Mouse (Mus musculus): ENCODE measurements at regions not wholly inside any gene's neighbourhood (a gene's known extent, or its start where the extent isn't known, plus 50 kb on each side); places are given as distances from the start of the nearest gene placed in this dataset.

GRCm38 (mm10) chr9:46938628-46939027 is 59.9 kb upstream of the Gm4791 start:
- no peak for DNase-seq

- DNase-seq = no peak
Measured at GRCm38 (mm10) chr9:46925641-46926040, 72.9 kb upstream of the Gm4791 start.

DNA sequence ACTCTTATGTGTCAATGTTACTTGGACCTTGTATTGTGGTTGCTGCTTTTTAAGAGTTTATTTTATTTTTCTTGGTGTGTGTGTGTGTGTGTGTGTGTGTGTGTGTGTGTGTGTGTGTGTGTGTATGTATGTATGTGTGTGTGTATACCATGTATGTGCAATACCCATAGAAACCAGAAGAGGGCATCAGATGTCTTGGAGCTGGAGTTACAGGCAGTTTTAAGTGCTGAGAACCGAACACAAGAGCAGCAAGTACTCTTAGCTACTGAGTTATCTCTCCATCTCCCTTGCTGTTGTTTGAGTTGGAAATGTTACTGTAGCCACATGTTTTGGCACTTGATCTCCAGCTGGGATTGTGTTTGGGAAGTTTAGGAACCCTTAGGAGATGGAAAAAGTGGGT is 78.5 kb upstream of the Gm4791 start:
- no peak for DNase-seq

DNA sequence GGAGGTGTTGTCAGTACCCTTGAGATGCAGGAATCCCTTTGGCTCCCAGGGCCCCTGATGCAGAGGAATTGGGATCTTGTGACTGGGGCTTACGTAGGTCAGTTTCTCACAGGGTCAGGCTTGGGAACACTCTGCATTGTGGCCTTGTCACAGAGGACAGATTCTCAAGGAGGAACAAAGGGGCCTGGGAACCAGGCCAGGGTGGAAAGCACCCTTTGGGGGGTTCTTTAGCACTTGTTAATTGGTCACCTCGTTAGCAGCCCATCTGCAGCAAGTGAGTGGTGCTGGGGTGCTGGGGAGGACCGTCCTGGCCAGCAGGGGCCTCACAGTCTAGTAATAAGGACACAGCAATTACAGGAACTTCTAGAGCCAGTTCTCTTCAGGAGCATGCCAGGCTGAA is 85.3 kb upstream of the Gm4791 start:
- DNase-seq = peak; percentile 11

GRCm38 (mm10) chr9:46909412-46910013 is 89.0 kb upstream of the Gm4791 start:
- DNase-seq = peak; percentile 47

- DNase-seq = no peak
Measured at GRCm38 (mm10) chr9:46905081-46905480, 93.5 kb upstream of the Gm4791 start.

- no peak for DNase-seq
Measured at GRCm38 (mm10) chr9:46903491-46904220, 94.9 kb upstream of the Gm4791 start.

DNA sequence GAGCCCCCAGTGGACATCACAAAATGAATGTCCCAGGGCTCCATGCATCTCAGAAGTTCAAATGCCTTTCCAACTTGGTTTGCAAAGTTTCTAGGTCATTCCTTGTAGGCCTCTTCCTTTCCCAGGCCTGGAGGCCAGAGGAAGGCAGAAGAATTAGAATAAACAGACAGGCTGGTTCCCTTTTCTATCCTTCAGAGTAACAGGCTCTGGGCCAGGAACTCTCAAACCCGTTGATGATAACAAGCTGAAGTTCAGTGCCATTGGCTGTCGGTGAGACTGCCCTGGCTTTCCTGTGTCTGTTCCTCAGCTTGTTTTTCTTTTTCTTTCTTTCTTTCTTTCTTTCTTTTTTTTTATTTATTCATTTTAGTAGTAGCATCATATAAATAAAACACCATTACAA is 99.3 kb upstream of the Gm4791 start:
- no peak for DNase-seq

DNA sequence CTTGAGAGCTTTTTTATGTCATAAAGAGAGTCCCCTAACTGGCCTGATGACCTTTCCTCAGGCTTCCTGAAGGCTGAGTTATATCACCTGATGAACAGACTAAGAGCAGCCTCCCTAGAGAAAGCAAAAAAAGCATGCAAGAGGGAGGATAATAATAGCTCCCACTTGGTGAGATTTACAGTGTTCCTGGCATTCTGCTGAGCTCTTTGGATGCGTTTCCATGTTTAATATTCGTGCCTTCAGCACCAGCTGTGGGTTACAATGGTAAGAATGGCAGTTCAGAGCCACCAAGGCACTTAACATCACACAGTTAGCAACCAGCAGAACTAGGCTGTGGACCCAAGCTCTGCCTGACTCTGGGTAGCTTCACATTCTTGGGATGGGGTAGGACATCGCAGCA is 100.4 kb upstream of the Gm4791 start:
- DNase-seq = no peak

GRCm38 (mm10) chr9:46891829-46892228 is 106.7 kb upstream of the Gm4791 start:
- DNase-seq = no peak

DNA sequence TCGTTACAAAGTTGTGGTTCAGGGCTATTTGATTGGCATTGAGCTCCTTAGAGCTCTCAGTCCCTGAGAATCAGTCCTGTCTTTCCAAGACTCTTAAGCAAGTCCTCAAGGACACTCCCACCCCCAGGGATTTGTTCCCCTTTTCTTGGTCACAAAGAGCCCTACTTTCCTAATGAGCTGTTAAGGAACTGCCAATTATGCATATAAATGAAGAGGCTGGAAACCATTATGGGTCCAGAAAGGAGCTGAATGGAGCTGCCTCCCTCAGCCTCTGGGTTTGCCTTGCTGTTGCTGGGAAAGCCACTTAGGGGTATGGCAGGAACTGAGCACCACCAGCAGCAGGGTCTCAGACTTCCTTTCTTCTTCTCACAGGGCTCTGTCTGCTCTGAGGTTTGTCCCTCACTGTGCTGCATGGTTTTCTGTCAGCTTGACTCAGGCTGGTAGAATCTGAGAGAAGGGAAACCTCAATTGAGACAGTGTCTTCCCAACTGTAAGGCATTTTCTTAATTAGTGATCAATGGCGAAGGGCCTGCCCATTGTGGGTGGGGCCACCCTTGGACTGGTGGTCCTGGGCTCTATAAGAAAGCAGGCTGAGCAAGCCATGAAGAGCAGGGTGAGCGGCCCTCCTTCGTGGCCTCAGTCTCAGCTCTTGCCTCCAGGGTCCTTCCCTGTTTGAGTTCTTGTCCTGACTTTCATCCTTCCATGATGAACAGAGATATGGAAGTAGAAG is 108.4 kb upstream of the Gm4791 start:
- DNase-seq = no peak

DNA sequence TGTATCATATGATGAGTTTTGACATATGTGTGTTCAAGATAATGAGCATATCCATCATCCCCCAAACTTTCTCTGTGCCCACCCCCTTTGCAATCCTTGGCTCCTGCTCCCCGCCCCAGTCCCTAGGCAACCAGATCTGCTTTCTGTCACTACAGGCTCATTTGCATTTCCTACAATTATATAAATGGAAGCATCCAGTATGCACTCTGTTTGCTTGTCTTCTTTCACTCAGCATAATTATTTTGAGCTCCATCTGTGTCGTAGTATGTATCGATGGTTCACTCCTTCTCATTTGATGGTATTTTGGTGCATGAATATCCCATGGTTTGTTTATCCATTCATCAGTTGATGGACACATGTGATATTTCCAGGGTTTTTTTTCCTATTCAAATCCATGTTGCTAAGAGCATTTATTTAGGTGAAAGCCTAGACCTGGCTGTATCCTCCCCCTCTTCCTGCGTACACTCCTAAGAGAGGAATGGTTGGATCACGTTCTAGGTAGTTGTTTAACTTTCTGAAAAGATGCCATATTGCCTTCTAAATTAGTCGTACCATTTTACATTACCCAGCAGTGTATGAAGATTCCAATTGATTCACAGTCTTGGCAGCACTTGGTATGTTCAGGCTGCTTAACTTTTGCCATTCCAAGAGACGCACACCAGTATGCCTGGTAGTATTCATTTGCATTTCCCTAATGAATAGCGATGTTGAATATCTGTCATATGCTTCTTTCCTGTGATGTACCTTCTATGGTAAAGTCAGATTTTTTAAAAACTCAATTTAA is 127.1 kb upstream of the Gm4791 start:
- no peak for DNase-seq

DNA sequence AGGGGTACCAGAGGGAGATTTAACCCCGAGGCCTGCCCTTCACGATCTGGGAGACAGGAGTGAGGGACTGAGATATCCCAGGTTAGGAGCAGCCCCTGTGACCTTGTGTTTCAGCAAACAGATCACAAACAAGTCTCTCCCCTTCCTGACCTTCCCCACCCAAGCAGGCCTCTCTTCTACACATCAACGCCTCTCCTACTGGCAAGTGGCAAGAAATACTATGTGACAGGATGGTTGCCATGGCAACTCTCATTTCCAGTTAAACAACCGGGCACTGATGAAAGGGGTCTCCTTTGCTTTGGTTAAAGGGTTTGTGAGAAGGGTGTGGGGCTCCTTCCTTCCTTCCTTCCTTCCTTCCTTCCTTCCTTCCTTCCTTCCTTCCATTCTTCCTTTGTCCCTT is 134.6 kb upstream of the Gm4791 start:
- no peak for DNase-seq

DNA sequence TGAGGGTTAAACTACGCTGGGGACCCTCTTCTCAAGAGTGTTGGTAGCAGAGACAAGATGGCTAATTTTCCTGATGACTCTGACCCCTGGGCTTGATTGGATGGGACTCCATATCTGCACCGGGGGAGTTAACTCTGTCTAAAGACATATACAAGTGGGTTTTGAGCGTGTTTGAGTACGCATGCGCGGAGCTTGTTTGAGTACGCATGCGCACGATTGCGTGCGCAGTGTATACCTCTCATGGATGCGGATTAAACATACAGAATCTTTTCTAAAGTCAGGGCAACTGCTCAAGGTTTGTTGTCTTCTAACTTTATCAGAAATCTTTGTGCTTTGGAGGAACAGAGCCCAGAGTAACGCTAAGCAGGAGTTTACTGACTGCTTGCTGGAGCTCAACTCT is 146.8 kb upstream of the Gm4791 start:
- no peak for DNase-seq

GRCm38 (mm10) chr9:46851336-46851735 is 147.2 kb upstream of the Gm4791 start:
- DNase-seq = no peak

GRCm38 (mm10) chr9:46845276-46845675 is 153.3 kb upstream of the Gm4791 start:
- DNase-seq = no peak

DNA sequence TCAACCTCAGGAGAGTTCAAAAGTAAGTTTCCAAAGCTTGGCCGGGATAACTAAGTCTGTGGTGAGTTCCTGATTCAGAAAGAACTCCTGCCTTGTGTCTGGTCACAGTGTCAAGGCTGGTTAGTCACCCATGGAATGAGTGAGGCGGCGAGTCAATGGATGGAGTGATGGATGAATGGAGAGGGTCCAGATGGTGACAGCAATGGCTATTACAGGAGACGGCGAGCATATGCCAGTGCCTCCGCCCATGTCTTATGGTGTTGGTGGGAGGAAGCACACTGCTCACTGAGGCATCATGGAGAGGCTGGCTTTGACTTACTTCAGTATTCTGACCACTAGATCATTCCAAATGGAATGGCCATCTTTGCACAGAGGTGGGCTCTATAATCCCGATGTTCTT is 154.8 kb upstream of the Gm4791 start:
- no peak for DNase-seq

DNA sequence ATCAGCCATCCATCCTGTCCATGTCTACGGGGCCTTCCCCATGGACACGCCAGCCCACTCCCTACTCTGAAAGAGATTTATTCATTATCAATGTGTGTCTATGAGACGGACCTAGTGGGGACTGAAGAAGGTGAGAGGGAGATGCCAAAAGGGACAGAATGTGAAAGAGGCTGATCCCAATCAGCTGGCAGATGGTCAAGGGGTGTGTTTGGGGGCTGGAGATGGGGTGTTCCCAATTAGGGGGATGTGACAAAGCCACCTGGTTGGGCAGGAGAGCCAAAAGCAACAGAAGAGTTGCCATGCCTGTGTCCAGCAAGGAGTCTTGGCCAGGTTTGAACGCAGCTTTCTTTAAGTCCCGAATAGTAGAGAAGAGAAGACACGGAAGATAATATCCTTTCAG is 157.0 kb upstream of the Gm4791 start:
- DNase-seq = no peak

- no peak for DNase-seq
Measured at GRCm38 (mm10) chr9:46835261-46835660, 163.3 kb upstream of the Gm4791 start.

DNA sequence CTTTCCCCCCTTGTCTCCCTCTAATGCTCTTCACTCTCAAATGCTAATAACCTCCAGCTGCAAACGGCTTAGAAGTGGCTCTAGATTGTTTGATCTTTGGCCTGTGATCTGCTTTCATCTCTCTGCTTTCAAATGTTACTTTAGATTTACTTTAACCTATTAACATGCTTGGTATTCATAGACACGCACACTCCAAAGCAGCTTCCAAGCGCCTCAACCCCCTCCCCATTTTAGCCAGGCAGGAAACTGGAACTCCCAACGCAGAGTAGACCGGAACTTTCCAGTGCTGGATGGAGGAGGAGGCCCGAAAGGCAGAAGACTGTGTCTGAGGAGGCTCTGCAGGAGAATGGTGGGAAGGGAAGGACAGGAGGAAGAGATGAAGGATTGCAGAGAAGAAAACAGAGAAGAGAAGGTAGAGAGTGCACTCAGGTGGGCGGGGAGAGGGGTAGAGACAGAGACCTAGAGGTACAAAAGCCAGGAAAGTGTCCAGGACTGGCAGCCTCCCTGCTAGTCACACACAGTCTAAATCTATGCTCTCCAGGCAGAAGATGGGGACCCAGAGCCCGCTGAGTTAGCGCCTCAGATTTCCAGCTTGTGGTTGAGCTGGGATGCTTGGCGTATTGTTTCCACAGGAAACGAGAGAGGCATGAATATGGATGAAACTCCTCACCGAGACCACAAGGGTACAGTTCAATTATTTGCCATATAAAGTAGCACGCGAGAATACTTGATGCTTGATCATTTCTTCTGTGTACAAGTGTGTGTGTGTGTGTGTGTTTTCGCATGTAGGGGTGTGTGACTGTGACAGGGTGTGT is 167.6 kb upstream of the Gm4791 start:
- DNase-seq = no peak

DNA sequence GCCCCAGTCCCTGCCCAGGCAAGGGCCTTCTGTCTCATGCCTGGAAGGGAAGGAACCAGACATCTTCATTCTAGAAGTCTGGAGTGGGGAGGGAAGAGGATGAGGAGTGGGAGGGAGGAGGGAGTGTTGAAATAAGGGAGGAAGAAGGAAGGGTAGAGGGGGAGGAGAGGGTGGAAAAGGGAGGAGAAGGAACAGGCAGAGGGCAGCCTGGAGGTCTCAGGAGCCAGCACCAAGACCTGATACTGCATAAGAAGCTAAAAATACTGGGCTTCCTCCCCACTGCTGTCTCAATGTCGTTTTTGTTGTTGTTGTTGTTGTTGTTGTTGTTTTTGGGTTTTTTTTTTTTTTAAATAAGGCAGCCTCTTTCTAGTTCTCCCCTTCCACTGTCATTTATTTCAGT is 168.2 kb upstream of the Gm4791 start:
- no peak for DNase-seq

GRCm38 (mm10) chr9:46824703-46825102 is 173.8 kb upstream of the Gm4791 start:
- no peak for DNase-seq
